Mouse (Mus musculus): ENCODE results near the gene Calb2.

DNA sequence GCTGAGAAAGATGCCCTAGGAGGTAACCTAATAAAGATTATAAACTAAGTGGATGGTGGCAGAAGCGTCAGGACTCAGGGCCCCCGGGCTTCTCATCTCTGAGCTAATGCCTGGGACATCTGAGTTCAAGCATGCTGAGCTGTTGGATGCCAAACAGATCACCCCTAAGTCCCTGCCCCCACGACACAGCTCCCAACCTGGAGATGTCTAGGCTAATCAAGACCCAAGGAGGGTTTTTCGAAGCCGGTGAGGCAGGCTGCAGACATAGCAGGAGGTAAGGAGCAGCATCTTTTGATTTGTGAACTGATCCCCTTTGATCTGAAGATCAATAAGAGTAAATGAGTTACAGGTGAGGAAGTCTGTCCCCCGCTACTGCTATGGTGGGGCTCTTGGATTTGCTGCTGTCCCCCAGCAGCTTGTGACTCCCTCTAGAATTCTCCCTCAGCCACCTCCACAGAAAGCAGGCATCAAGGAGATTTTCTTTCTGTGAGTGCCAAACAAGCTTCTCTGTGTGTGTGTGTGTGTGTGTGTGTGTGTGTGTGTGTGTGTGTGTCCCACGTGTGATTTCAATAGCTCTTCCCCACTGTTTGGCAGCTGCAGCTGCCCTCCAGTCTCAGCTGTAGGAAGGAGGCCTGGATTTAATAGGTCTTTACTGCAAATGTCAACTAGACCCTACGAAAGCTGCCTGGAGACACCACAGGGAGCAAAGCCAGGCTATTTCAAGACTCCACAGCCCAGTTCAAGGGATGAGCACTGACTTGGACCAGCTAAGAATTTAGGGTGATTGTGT lies 21.1 kb upstream of the Calb2 start:
- TF ChIP-seq GATA1 (IDR thresholded peaks at IDR 0.05; ENCODE audit: low read length): no peak
- TF ChIP-seq TAL1 (IDR thresholded peaks at IDR 0.05; ENCODE audit: low read length): no peak

Data from erythroblast, embryonic 14.5 days (primary cell).